Mouse (Mus musculus) kidney, adult 2 months (tissue): ENCODE measurements around the gene She.

Experiments used
- CTCF ChIP-seq: fragments of 200-500 bp; conservative IDR thresholded peaks from 2 replicates; pipeline ENCODE4 v1.5.1; 2011; ENCODE audit warnings: low read depth, mild to moderate bottlenecking, control low read depth, low read length, moderate library complexity, mixed read lengths; ENCODE audit not compliant: insufficient read depth, insufficient read length
- POLR2A ChIP-seq: fragments of 200-500 bp; IDR thresholded peaks from one replicate; pipeline ENCODE4 v1.6.1; 2011; ENCODE audit warnings: low read depth, low read length, control low read depth

GRCm38 (mm10) chr3:89875021-89875420, 43.9 kb downstream of the She start:
- no peak for TF ChIP-seq CTCF
- no peak for TF ChIP-seq POLR2A
